Mouse (Mus musculus): ENCODE data around the gene Wdr46. TPM values are rescaled to one million over a fixed set of nuclear protein-coding genes. Genes with fewer than 3 reads are reported as not detected.

The Wdr46 gene
- polyA plus RNA-seq, 1 experiment from 2014 or later: 67.0 TPM

DNA sequence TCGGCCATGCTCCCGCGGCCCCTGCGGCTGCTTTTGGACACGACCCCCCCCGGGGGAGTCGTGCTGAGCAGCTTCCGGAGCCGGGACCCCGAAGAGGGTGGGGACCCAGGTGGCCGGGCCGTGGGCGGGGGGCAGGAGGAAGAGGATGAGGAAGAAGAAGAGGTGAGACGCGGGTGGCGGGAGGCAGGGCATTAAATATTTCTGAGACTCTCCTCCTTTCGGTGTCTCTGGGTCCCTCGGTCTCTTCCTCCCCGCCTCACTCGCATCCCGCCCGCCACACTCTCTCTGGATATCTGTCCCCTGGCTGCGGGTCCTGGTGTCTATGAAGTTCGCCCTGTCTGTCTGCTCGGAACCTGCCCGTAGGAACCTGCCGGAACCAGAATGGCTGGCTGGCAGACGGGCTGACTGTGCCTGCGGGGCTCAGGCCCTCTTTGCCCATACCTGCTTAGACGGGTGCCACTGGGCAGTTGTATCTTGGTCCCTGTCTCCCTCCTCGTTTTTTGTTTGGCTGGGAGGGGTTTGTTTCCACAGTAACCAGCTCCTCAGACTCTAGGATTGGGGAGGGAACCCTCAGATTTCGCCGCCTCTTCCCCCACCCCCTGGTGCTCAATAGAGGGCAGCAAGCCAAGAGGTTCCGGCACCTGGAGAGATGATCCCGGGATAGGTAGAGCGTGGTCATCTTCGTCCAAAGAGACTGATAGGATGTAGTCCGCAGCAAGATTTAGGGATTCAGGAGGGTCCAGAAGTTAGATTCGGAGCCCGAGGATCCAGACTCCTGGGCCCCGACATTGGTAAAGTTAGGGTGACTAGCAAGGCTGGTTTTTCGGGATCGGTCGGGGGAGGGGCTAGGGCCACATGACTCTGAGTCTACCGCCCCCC lies 9.9 kb upstream of the Wdr46 start:
- H3K9ac ChIP-seq (ENCODE audit: low read depth, low read length): peak overlapping the region; percentile 92
- DNase-seq (ENCODE audit: low spot score): peak; percentile 67
- H3K9me3 ChIP-seq (ENCODE audit: control insufficient read depth, low read length): no peaks in the 10 kb centered on the region
- WGBS: under 1% methylated on average over 45 of the region's 45 CpGs
- H3K36me3 ChIP-seq (ENCODE audit: control insufficient read depth, insufficient read depth, low read length): peaks cover 11% of the 10 kb centered on the region; the same call in 1 of the 2 replicates
- peak overlapping the region; percentile 99 for H3K4me2 ChIP-seq
- peak overlapping the region; percentile 91 for H3K4me3 ChIP-seq (ENCODE audit: low read depth, low read length)
- H3K27ac ChIP-seq (ENCODE audit: low read depth, low read length): peak overlapping the region; percentile 98
- H3K4me1 ChIP-seq (replicated peaks; ENCODE audit: control insufficient read depth, insufficient read depth, low read length): peaks cover 19% of the 10 kb centered on the region
- peak; percentile 33; the same call in 1 of the 2 replicates for ATAC-seq (replicated peaks; ENCODE audit: low FRiP score)
- H3K27me3 ChIP-seq (replicated peaks; ENCODE audit: control insufficient read depth, insufficient read depth, low read length): no peaks in the 10 kb centered on the region

DNA sequence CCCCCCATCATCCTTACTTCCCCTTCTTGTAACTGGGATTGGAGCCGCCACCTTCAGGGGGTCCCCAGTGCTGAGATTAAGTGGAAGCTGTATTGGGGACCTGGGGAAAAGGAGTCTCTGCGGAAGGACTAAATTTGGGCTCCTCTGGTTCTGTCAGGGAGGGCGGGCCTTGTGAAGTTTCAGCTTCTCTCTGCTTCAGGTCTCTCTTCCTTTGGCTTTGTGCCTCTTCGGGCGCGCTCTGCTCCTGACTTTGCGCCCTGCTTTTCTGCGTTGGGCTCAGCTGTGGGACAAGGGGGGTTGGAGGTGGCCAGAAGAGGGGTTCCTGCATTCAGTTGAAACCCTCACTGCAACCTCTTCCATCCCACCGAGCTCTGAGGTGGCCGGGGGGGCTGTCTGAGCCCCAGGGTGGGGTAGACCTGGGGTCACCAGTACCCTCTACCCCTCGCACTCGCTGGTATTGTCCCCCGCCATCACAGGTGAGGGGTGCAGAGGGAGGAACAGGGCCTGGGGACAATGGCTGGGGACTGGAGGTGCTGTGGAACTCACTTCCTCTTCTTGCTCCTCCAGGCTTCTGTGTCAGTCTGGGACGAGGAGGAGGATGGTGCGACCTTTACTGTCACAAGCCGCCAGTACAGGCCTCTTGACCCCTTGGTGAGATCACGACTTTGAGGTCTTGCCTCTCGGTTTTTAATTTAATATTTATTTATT lies 9.1 kb upstream of the Wdr46 start:
- H3K9me3 ChIP-seq (ENCODE audit: control insufficient read depth, low read length): no peaks in the 10 kb centered on the region
- H3K36me3 ChIP-seq (ENCODE audit: control insufficient read depth, insufficient read depth, low read length): peaks cover 11% of the 10 kb centered on the region; the same call in 1 of the 2 replicates
- H3K27ac ChIP-seq (ENCODE audit: low read depth, low read length): peak overlapping the region; percentile 22; the same call in 1 of the 2 replicates
- H3K27me3 ChIP-seq (replicated peaks; ENCODE audit: control insufficient read depth, insufficient read depth, low read length): no peaks in the 10 kb centered on the region
- ATAC-seq (replicated peaks; ENCODE audit: low FRiP score) (no peak), DNase-seq (ENCODE audit: low spot score) (no peak)
- peak overlapping the region; percentile 92 for H3K9ac ChIP-seq (ENCODE audit: low read depth, low read length)
- peaks cover 19% of the 10 kb centered on the region for H3K4me1 ChIP-seq (replicated peaks; ENCODE audit: control insufficient read depth, insufficient read depth, low read length)
- 46% methylated on average over 18 of the region's 18 CpGs for WGBS
- H3K4me3 ChIP-seq (ENCODE audit: low read depth, low read length): peak overlapping the region; percentile 91
- H3K4me2 ChIP-seq: peak overlapping the region; percentile 99

DNA sequence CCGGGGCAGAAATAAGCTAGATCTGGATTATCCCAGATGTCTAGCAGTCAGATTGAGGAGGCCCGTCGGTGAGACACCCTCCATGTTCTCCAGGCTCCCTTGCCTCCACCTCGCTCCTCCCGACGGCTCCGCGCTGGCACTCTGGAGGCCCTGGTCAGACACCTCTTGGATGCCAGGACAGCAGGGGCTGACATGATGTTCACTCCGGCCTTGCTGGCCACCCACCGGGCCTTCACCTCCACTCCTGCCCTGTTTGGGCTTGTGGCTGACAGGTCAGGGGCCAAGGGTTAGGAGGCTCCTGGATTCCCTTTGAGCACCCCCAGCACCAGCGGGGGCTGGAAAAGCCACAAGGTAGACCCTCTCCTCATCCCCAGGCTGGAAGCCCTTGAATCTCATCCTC lies 8.5 kb upstream of the Wdr46 start:
- H3K4me3 ChIP-seq (ENCODE audit: low read depth, low read length): no peak overlapping the region
- H3K36me3 ChIP-seq (ENCODE audit: control insufficient read depth, insufficient read depth, low read length): peaks cover 11% of the 10 kb centered on the region; the same call in 1 of the 2 replicates
- H3K4me2 ChIP-seq: no peak overlapping the region
- no peak overlapping the region for H3K9ac ChIP-seq (ENCODE audit: low read depth, low read length)
- DNase-seq (ENCODE audit: low spot score): no peak
- WGBS: 94% methylated on average over 11 of the region's 11 CpGs
- no peak for ATAC-seq (replicated peaks; ENCODE audit: low FRiP score)
- H3K4me1 ChIP-seq (replicated peaks; ENCODE audit: control insufficient read depth, insufficient read depth, low read length): peaks cover 19% of the 10 kb centered on the region
- no peaks in the 10 kb centered on the region for H3K9me3 ChIP-seq (ENCODE audit: control insufficient read depth, low read length)
- H3K27me3 ChIP-seq (replicated peaks; ENCODE audit: control insufficient read depth, insufficient read depth, low read length): no peaks in the 10 kb centered on the region
- no peak overlapping the region for H3K27ac ChIP-seq (ENCODE audit: low read depth, low read length)

DNA sequence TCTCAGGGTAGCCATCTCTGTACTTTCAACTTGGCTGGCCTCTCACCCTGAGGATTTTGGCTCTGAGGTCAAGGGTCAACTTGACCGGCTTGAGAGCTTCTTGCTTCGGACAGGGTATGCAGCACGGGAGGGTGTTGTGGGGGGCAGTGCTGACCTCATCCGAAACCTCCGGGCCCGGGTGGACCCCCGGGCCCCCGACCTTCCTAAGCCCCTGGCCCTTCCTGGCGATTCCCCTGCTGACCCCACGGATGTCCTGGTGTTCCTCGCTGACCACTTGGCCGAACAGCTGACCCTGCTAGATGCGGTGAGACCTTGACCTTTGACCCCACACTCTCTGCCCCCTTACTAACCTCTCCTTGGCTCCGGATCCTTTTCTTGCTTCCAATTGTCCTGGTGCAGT lies 8.0 kb upstream of the Wdr46 start:
- Histone ChIP-seq H3K27me3 (replicated peaks; ENCODE audit: control insufficient read depth, insufficient read depth, low read length) (no peaks in the 10 kb centered on the region), H3K4me2 (no peak overlapping the region), H3K36me3 (ENCODE audit: control insufficient read depth, insufficient read depth, low read length) (peaks cover 14% of the 10 kb centered on the region; the same call in 1 of the 2 replicates), H3K4me1 (replicated peaks; ENCODE audit: control insufficient read depth, insufficient read depth, low read length) (peaks cover 19% of the 10 kb centered on the region), H3K9me3 (ENCODE audit: control insufficient read depth, low read length) (no peaks in the 10 kb centered on the region), H3K9ac (ENCODE audit: low read depth, low read length) (no peak overlapping the region), H3K4me3 (ENCODE audit: low read depth, low read length) (no peak overlapping the region), H3K27ac (ENCODE audit: low read depth, low read length) (no peak overlapping the region)
- WGBS: 88% methylated on average over 14 of the region's 14 CpGs
- DNase-seq (ENCODE audit: low spot score): no peak
- ATAC-seq (replicated peaks; ENCODE audit: low FRiP score): no peak

DNA sequence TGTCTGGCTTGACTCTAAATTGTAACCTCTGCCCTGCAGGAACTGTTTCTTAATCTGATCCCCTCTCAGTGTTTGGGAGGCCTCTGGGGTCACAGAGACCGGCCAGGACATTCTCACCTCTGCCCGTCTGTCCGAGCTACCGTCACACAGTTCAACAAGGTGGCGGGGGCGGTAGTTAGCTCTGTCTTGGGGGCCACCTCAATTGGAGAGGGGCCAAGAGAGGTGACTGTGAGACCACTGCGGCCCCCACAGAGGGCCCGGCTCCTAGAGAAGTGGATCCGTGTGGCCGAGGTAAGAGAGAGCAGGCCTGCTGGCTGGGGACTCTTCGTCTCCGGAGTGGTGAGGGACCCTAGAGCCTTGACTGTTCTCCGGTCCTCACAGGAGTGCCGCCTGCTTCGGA lies 7.5 kb upstream of the Wdr46 start:
- WGBS: 87% methylated on average over 15 of the region's 15 CpGs
- ATAC-seq (replicated peaks; ENCODE audit: low FRiP score) (no peak), DNase-seq (ENCODE audit: low spot score) (no peak)
- H3K9me3 ChIP-seq (ENCODE audit: control insufficient read depth, low read length): no peaks in the 10 kb centered on the region
- peaks cover 14% of the 10 kb centered on the region; the same call in 1 of the 2 replicates for H3K36me3 ChIP-seq (ENCODE audit: control insufficient read depth, insufficient read depth, low read length)
- no peak overlapping the region for H3K4me3 ChIP-seq (ENCODE audit: low read depth, low read length)
- no peak overlapping the region for H3K27ac ChIP-seq (ENCODE audit: low read depth, low read length)
- no peaks in the 10 kb centered on the region for H3K27me3 ChIP-seq (replicated peaks; ENCODE audit: control insufficient read depth, insufficient read depth, low read length)
- no peak overlapping the region for H3K9ac ChIP-seq (ENCODE audit: low read depth, low read length)
- peaks cover 16% of the 10 kb centered on the region for H3K4me1 ChIP-seq (replicated peaks; ENCODE audit: control insufficient read depth, insufficient read depth, low read length)
- no peak overlapping the region for H3K4me2 ChIP-seq

DNA sequence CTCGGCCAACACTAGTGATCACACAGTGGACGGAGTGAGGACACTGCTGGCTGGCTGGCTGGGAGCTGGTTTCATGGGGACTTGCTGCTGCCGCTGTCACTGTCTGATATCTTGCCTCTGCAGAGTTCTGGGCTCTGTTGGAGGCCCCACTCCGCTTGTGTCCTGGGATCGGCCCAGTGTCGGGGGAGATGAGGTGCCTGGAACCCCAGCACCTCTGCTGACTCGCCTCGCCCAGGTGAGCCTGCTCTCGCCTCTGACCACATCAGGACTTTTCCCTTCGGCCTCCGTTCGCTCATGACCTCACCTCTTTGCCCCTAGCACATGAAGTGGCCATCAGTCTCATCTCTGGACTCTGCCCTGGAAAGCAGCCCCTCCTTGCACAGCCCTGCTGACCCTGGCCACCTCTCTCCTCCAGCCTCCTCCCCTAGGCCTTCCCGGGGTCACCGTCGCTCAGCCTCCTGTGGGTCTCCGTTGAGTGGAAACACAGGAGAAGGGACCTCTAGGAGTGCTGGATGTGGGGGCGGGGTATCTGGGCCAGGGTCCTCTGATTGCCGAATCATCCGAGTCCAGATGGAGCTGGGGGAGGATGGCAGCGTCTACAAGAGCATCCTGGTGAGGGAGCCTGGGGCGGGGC lies 4.9 kb upstream of the Wdr46 start:
- Histone ChIP-seq H3K9me3 (ENCODE audit: control insufficient read depth, low read length) (no peaks in the 10 kb centered on the region), H3K27me3 (replicated peaks; ENCODE audit: control insufficient read depth, insufficient read depth, low read length) (no peaks in the 10 kb centered on the region), H3K9ac (ENCODE audit: low read depth, low read length) (no peak overlapping the region), H3K4me2 (no peak overlapping the region; the same call in 1 of the 2 replicates), H3K4me1 (replicated peaks; ENCODE audit: control insufficient read depth, insufficient read depth, low read length) (peaks cover 22% of the 10 kb centered on the region), H3K36me3 (ENCODE audit: control insufficient read depth, insufficient read depth, low read length) (peaks cover 19% of the 10 kb centered on the region; the same call in 1 of the 2 replicates), H3K27ac (ENCODE audit: low read depth, low read length) (no peak overlapping the region), H3K4me3 (ENCODE audit: low read depth, low read length) (no peak overlapping the region)
- DNase-seq (ENCODE audit: low spot score) (no peak), ATAC-seq (replicated peaks; ENCODE audit: low FRiP score) (no peak)
- WGBS: 90% methylated on average over 21 of the region's 21 CpGs

DNA sequence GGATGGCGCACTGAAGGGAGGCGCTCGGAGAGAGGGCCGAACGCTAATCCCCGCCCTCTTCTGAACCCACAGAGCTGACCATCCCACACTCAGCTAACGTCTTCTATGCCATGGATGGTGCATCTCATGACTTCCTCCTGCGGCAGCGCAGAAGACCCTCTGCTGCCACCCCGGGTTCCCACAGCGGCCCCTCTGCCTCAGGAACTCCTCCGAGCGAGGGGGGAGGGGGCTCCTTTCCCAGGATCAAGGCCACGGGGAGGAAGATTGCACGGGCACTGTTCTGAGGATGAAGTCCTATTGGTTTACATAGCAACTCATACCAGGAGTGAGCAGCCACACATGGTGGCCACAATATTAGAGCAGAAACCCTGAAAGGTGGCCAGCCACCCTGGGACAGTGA lies 3.5 kb upstream of the Wdr46 start:
- H3K4me1 ChIP-seq (replicated peaks; ENCODE audit: control insufficient read depth, insufficient read depth, low read length): peaks cover 19% of the 10 kb centered on the region
- H3K27me3 ChIP-seq (replicated peaks; ENCODE audit: control insufficient read depth, insufficient read depth, low read length): no peaks in the 10 kb centered on the region
- peaks cover 19% of the 10 kb centered on the region; the same call in 1 of the 2 replicates for H3K36me3 ChIP-seq (ENCODE audit: control insufficient read depth, insufficient read depth, low read length)
- no peak overlapping the region; the same call in 1 of the 2 replicates for H3K27ac ChIP-seq (ENCODE audit: low read depth, low read length)
- no peak for ATAC-seq (replicated peaks; ENCODE audit: low FRiP score)
- H3K4me2 ChIP-seq: no peak overlapping the region
- H3K9ac ChIP-seq (ENCODE audit: low read depth, low read length): no peak overlapping the region
- no peaks in the 10 kb centered on the region for H3K9me3 ChIP-seq (ENCODE audit: control insufficient read depth, low read length)
- H3K4me3 ChIP-seq (ENCODE audit: low read depth, low read length): no peak overlapping the region
- whole genome bisulfite sequencing: 83% methylated on average over 15 of the region's 15 CpGs
- DNase-seq (ENCODE audit: low spot score): no peak

DNA sequence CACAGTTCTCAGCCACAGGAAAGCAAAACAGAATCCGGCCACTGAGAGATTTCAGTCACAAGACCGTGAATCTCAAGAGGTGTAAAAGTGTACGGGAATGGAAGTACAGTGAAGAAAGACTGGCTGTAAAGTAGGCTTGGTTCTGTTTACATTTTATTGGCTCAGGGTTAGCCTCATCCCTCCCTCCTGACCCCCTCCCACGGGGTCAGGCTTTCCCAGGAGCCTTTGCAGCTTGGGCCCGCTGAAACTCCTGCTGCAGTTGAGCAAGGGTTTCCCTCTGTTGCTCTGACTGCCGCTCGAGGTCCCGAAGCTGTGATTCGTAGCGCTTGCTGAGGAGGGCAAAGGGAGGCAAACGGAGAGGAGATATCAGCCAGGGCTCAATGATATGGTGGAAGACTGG lies 1.7 kb upstream of the Wdr46 start:
- ATAC-seq (replicated peaks; ENCODE audit: low FRiP score): no peak
- Histone ChIP-seq H3K36me3 (ENCODE audit: control insufficient read depth, insufficient read depth, low read length) (peaks cover 26% of the 10 kb centered on the region; the same call in 1 of the 2 replicates), H3K4me2 (peak overlapping the region; percentile 92)

More for the DNA sequence above, 1.7 kb upstream of the Wdr46 start:
- no peaks in the 10 kb centered on the region for H3K9me3 ChIP-seq (ENCODE audit: control insufficient read depth, low read length)
- peak overlapping the region; percentile 83 for H3K9ac ChIP-seq (ENCODE audit: low read depth, low read length)
- peaks cover 19% of the 10 kb centered on the region for H3K4me1 ChIP-seq (replicated peaks; ENCODE audit: control insufficient read depth, insufficient read depth, low read length)
- H3K27me3 ChIP-seq (replicated peaks; ENCODE audit: control insufficient read depth, insufficient read depth, low read length): no peaks in the 10 kb centered on the region
- DNase-seq (ENCODE audit: low spot score): no peak
- H3K4me3 ChIP-seq (ENCODE audit: low read depth, low read length): peak overlapping the region; percentile 91
- 73% methylated on average over 11 of the region's 11 CpGs for whole genome bisulfite sequencing
- H3K27ac ChIP-seq (ENCODE audit: low read depth, low read length): no peak overlapping the region
